Mouse (Mus musculus) limb, embryonic 13.5 days (tissue): ENCODE measurements at regions not wholly inside any gene's neighbourhood (a gene's known extent, or its start where the extent isn't known, plus 50 kb on each side); places are given as distances from the start of the nearest gene placed in this dataset.

Source experiments
- ATAC-seq: fragments of 200-750 bp; cut with Nextera tagmentation; 2 replicates; pipeline ENCODE4 v1.8.0; 2017; ENCODE audit warnings: low read depth, moderate number of reproducible peaks, moderate TSS enrichment; ENCODE audit not compliant: low FRiP score
- H3K27ac ChIP-seq: fragments of 300-500 bp; sonication (generic); 2 replicates; pipeline ENCODE4 v1.5.1; 2015; ENCODE audit warnings: inconsistent platforms, mild to moderate bottlenecking, moderate library complexity
- H3K27me3 ChIP-seq: fragments of 300-500 bp; sonication (generic); 2 replicates; pipeline ENCODE4 v1.6.1; 2015; ENCODE audit warnings: mild to moderate bottlenecking, inconsistent platforms
- H3K36me3 ChIP-seq: fragments of 300-500 bp; sonication (generic); 2 replicates; pipeline ENCODE4 v1.6.1; 2015; ENCODE audit warnings: inconsistent platforms, mild to moderate bottlenecking, moderate library complexity
- H3K4me1 ChIP-seq: fragments of 300-500 bp; sonication (generic); 2 replicates; pipeline ENCODE4 v1.6.1; 2015; ENCODE audit warnings: inconsistent platforms
- H3K4me2 ChIP-seq: fragments of 300-500 bp; sonication (generic); replicated peaks from 2 replicates; pipeline ENCODE4 v1.6.1; 2015; ENCODE audit warnings: inconsistent platforms, mild to moderate bottlenecking, moderate library complexity
- H3K4me3 ChIP-seq: fragments of 300-500 bp; sonication (generic); 2 replicates; pipeline ENCODE4 v1.5.1; 2015; ENCODE audit warnings: moderate library complexity, mild to moderate bottlenecking, inconsistent platforms
- H3K9ac ChIP-seq: fragments of 300-500 bp; sonication (generic); 2 replicates; pipeline ENCODE4 v1.6.1; 2015; ENCODE audit warnings: mild to moderate bottlenecking, inconsistent platforms
- H3K9me3 ChIP-seq: fragments of 300-500 bp; sonication (generic); 2 replicates; pipeline ENCODE4 v1.6.1; 2016; ENCODE audit warnings: inconsistent platforms
- WGBS: fragments of 180-500 bp; shearing (Covaris S2); methylation state at CpG from one replicate; pipeline ENCODE4 v1.1.7; 2015; 5-methylcytosine and 5-hydroxymethylcytosine counted together

GRCm38 (mm10) chr9:112608932-112609331 is 373.2 kb upstream of the Arpp21 start:
- Histone ChIP-seq H3K27me3 (no peaks in the 10 kb centered on the region), H3K4me2 (no peak overlapping the region), H3K9ac (no peak overlapping the region), H3K27ac (no peak overlapping the region), H3K36me3 (no peaks in the 10 kb centered on the region), H3K4me3 (no peak overlapping the region), H3K9me3 (no peaks in the 10 kb centered on the region), H3K4me1 (no peaks in the 10 kb centered on the region)
- no peak for ATAC-seq
- 79% methylated on average over 4 of the region's 4 CpGs for whole genome bisulfite sequencing

- no peaks in the 10 kb centered on the region for H3K9me3 ChIP-seq
- WGBS, result 49% methylated on average over 3 of the region's 3 CpGs
- no peak overlapping the region for H3K4me2 ChIP-seq
- ATAC-seq, result no peak
- no peaks in the 10 kb centered on the region for H3K4me1 ChIP-seq
- H3K27ac ChIP-seq, result no peak overlapping the region
- H3K9ac ChIP-seq, result no peak overlapping the region
- no peaks in the 10 kb centered on the region for H3K27me3 ChIP-seq
- no peaks in the 10 kb centered on the region for H3K36me3 ChIP-seq
- no peak overlapping the region for H3K4me3 ChIP-seq
Observed at GRCm38 (mm10) chr9:112607221-112607620, 371.5 kb upstream of the Arpp21 start.

GRCm38 (mm10) chr9:112595731-112596130 is 360.0 kb upstream of the Arpp21 start:
- Histone ChIP-seq H3K27ac (no peak overlapping the region), H3K27me3 (no peaks in the 10 kb centered on the region), H3K4me1 (no peaks in the 10 kb centered on the region), H3K4me2 (no peak overlapping the region), H3K36me3 (no peaks in the 10 kb centered on the region), H3K4me3 (no peak overlapping the region), H3K9ac (no peak overlapping the region), H3K9me3 (no peaks in the 10 kb centered on the region)
- no peak for ATAC-seq

GRCm38 (mm10) chr9:112590241-112590640 is 354.5 kb upstream of the Arpp21 start:
- Histone ChIP-seq H3K9me3 (no peaks in the 10 kb centered on the region), H3K4me1 (no peaks in the 10 kb centered on the region), H3K4me3 (no peak overlapping the region), H3K9ac (no peak overlapping the region), H3K4me2 (no peak overlapping the region), H3K27ac (no peak overlapping the region), H3K36me3 (no peaks in the 10 kb centered on the region), H3K27me3 (no peaks in the 10 kb centered on the region)
- no peak for ATAC-seq
- WGBS, result 86% methylated on average over 3 of the region's 3 CpGs

GRCm38 (mm10) chr9:112573316-112573715 is 337.6 kb upstream of the Arpp21 start:
- H3K4me1 ChIP-seq, result no peaks in the 10 kb centered on the region
- H3K27me3 ChIP-seq, result no peaks in the 10 kb centered on the region
- no peak overlapping the region for H3K4me3 ChIP-seq
- H3K9me3 ChIP-seq, result no peaks in the 10 kb centered on the region
- no peaks in the 10 kb centered on the region for H3K36me3 ChIP-seq
- no peak for ATAC-seq
- H3K9ac ChIP-seq, result no peak overlapping the region
- H3K4me2 ChIP-seq, result no peak overlapping the region
- no peak overlapping the region for H3K27ac ChIP-seq
- WGBS, result 58% methylated on average over 3 of the region's 3 CpGs

- no peak overlapping the region for H3K27ac ChIP-seq
- no peaks in the 10 kb centered on the region for H3K27me3 ChIP-seq
- no peaks in the 10 kb centered on the region for H3K9me3 ChIP-seq
- H3K9ac ChIP-seq, result no peak overlapping the region
- no peaks in the 10 kb centered on the region for H3K36me3 ChIP-seq
- H3K4me3 ChIP-seq, result no peak overlapping the region
- ATAC-seq, result no peak
- H3K4me1 ChIP-seq, result no peaks in the 10 kb centered on the region
- H3K4me2 ChIP-seq, result no peak overlapping the region
Observed at GRCm38 (mm10) chr9:112561348-112561747, 325.6 kb upstream of the Arpp21 start.

- H3K4me3 ChIP-seq, result no peak overlapping the region
- no peak overlapping the region for H3K4me2 ChIP-seq
- H3K36me3 ChIP-seq, result no peaks in the 10 kb centered on the region
- no peaks in the 10 kb centered on the region for H3K9me3 ChIP-seq
- no peak overlapping the region for H3K9ac ChIP-seq
- WGBS, result 74% methylated on average over 4 of the region's 4 CpGs
- no peaks in the 10 kb centered on the region for H3K27me3 ChIP-seq
- H3K4me1 ChIP-seq, result no peaks in the 10 kb centered on the region
- H3K27ac ChIP-seq, result no peak overlapping the region
- no peak for ATAC-seq
Observed at GRCm38 (mm10) chr9:112560226-112560625, 324.5 kb upstream of the Arpp21 start.

GRCm38 (mm10) chr9:112537924-112538323 is 302.2 kb upstream of the Arpp21 start:
- Histone ChIP-seq H3K4me1 (no peaks in the 10 kb centered on the region), H3K9ac (no peak overlapping the region), H3K27ac (no peak overlapping the region), H3K4me2 (no peak overlapping the region), H3K9me3 (no peaks in the 10 kb centered on the region), H3K36me3 (no peaks in the 10 kb centered on the region), H3K4me3 (no peak overlapping the region), H3K27me3 (no peaks in the 10 kb centered on the region)
- no peak for ATAC-seq
- WGBS, result 58% methylated on average over 2 of the region's 2 CpGs

GRCm38 (mm10) chr9:112525377-112525776 is 289.6 kb upstream of the Arpp21 start:
- H3K27ac ChIP-seq, result no peak overlapping the region
- H3K4me2 ChIP-seq, result no peak overlapping the region
- no peak overlapping the region for H3K9ac ChIP-seq
- H3K4me3 ChIP-seq, result no peak overlapping the region
- no peaks in the 10 kb centered on the region for H3K4me1 ChIP-seq
- no peak for ATAC-seq
- no peaks in the 10 kb centered on the region for H3K36me3 ChIP-seq
- 91% methylated on average over 5 of the region's 5 CpGs for WGBS
- H3K9me3 ChIP-seq, result no peaks in the 10 kb centered on the region
- no peaks in the 10 kb centered on the region for H3K27me3 ChIP-seq

GRCm38 (mm10) chr9:112523251-112523650 is 287.5 kb upstream of the Arpp21 start:
- WGBS, result 70% methylated on average over 3 of the region's 3 CpGs
- no peak for ATAC-seq
- H3K9me3 ChIP-seq, result no peaks in the 10 kb centered on the region
- no peak overlapping the region for H3K4me2 ChIP-seq
- H3K36me3 ChIP-seq, result no peaks in the 10 kb centered on the region
- H3K4me1 ChIP-seq, result no peaks in the 10 kb centered on the region
- H3K4me3 ChIP-seq, result no peak overlapping the region
- H3K27ac ChIP-seq, result no peak overlapping the region
- no peaks in the 10 kb centered on the region for H3K27me3 ChIP-seq
- H3K9ac ChIP-seq, result no peak overlapping the region

GRCm38 (mm10) chr9:112510716-112511115 is 275.0 kb upstream of the Arpp21 start:
- Histone ChIP-seq H3K4me2 (no peak overlapping the region), H3K36me3 (no peaks in the 10 kb centered on the region), H3K9me3 (no peaks in the 10 kb centered on the region), H3K27me3 (no peaks in the 10 kb centered on the region), H3K4me3 (no peak overlapping the region), H3K27ac (no peak overlapping the region), H3K4me1 (no peaks in the 10 kb centered on the region), H3K9ac (no peak overlapping the region)
- no peak for ATAC-seq
- WGBS, result 69% methylated on average over 2 of the region's 2 CpGs

GRCm38 (mm10) chr9:112506871-112507270 is 271.1 kb upstream of the Arpp21 start:
- ATAC-seq, result no peak
- Histone ChIP-seq H3K27me3 (no peaks in the 10 kb centered on the region), H3K27ac (no peak overlapping the region), H3K4me3 (no peak overlapping the region), H3K36me3 (no peaks in the 10 kb centered on the region), H3K4me1 (no peaks in the 10 kb centered on the region), H3K4me2 (no peak overlapping the region), H3K9me3 (no peaks in the 10 kb centered on the region), H3K9ac (no peak overlapping the region)
- WGBS, result 58% methylated on average over 2 of the region's 2 CpGs

GRCm38 (mm10) chr9:112498676-112499075 is 262.9 kb upstream of the Arpp21 start:
- no peaks in the 10 kb centered on the region for H3K4me1 ChIP-seq
- no peak overlapping the region for H3K27ac ChIP-seq
- no peak overlapping the region for H3K9ac ChIP-seq
- no peaks in the 10 kb centered on the region for H3K36me3 ChIP-seq
- no peaks in the 10 kb centered on the region for H3K9me3 ChIP-seq
- no peak for ATAC-seq
- H3K27me3 ChIP-seq, result no peaks in the 10 kb centered on the region
- H3K4me3 ChIP-seq, result no peak overlapping the region
- WGBS, result 79% methylated on average over 4 of the region's 4 CpGs
- no peak overlapping the region for H3K4me2 ChIP-seq
